Mouse (Mus musculus) left cerebral cortex, postnatal 4 days (tissue): Measurements from ENCODE around the gene Lexm. TPM values are rescaled to one million over a fixed set of nuclear protein-coding genes. Genes with fewer than 3 reads are reported as not detected.

ENCODE experiments used
- DNase-seq: peaks from one replicate; pipeline ENCODE4 v3.0.0-alpha.2; 2022
- intact Hi-C: fragments of 180-260 bp; cut with DNase I; formaldehyde crosslinking; loops from one replicate; pipeline ENCODE4 v1.15.1; 2025
- total RNA-seq, 2 experiments: library from RNA; stranded (reverse); gene quantifications; 2 replicates each; pipeline ENCODE4 v1.2.3; 2021

The Lexm gene
- total RNA-seq, 2 experiments from 2014 or later = 0.22 TPM; not detected in 1

DNA sequence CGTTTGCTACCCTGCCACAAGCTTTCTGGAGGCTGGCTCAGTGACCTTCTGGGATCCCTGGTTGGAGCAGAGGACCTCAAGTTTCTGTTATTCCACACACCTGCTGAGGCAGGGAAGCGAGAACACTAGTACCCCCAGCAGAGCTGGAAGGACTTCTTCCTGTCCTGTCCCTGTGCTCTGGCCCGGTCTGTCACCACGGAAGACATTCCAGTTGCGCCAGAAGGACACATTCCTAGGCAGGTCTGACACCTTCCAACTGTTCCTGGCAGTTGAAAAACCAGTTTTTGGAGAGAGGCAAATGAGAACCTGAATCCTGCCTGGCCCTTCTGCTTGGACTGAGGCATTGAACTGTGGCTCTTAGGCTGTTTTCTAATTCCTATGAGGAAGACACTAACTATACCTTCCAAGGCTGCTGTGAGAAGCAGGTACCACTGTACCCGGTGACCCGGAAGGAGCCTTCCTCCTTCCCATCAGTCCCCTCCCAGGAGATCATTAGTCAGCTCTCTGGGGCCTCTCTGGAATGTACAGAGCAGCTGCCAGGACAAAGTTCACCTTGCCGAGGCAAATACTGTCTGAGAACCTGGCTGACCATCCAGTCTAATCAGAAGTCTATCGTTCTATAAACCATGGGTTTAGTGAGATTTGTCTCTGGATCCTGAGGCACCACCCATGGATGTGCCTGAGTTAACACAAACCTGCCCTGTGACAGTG is 11.8 kb upstream of the Lexm start:
- intact Hi-C loops = no loop called here
- DNase-seq = no peak

- intact Hi-C loops = no loop called here
- DNase-seq = peak; percentile 48
Observed at GRCm38 (mm10) chr4:106627809-106628208, 10.8 kb upstream of the Lexm start.

- intact Hi-C loops = no loop called here
- no peak for DNase-seq
Observed at GRCm38 (mm10) chr4:106624271-106624670, 7.2 kb upstream of the Lexm start.

- intact Hi-C loops = no loop called here
- peak; percentile 62 for DNase-seq
Observed at GRCm38 (mm10) chr4:106622712-106623111, 5.7 kb upstream of the Lexm start.

- intact Hi-C loops = no loop called here
Observed at GRCm38 (mm10) chr4:106622030-106622493, 5.0 kb upstream of the Lexm start, which contains the start of gene Ttc22. Gene Ttc22, plus strand, starts transcription at chr4:106622432.

DNA sequence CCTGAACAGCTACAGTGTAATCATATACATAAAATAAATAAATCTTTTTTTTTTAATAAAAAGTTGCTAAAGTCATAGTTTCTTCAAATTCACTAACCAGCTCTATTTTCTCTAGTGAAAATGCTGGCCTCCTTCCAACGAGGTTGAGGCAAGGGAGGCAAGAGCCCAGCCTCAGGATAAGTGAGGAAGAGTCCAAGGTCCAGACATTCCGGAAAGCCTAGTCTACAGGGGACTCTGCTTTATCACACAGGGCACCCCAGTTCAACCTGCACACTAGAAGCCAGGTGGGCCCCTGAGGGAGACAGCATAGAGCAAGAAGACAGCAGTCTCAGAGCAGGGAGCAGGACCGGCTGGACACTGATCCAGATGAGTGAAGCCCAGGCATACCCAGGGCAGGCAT is 4.4 kb upstream of the Lexm start:
- intact Hi-C loops = no loop called here
- no peak for DNase-seq

More at GRCm38 (mm10) chr4:106622030-106622493, 5.0 kb upstream of the Lexm start, which contains the start of gene Ttc22:
- DNase-seq = peak; percentile 64

DNA sequence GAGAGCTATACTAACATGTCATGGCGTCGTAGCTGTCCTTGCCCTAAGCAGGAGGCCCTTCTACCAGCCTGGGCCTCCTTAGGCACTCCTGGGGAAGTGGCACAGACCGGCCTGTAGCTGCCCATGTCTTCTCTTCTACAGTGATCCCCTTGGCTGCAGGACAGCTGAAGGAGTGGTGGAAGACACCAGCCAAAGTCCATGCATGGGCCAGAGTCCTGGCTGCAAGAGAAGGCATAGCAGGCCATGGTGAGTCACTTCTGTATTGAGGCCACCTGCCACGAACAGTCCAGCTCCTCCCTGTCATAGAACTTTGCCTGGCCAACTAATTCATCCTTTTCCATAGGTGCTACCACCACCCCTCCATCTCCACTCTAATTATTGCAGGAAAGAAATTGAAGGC is 1.9 kb upstream of the Lexm start:
- intact Hi-C loops = loop anchor here (5.0 to 10.0 kb wide), 2 partner anchors 88 to 216 kb away; no protein-coding TSS in a partner anchor
- DNase-seq = no peak

GRCm38 (mm10) chr4:106615637-106616036 is 1.4 kb downstream of the Lexm start:
- no peak for DNase-seq
- intact Hi-C loops = loop anchor here (5.0 to 10.0 kb wide), 2 partner anchors 92 to 219 kb away; no protein-coding TSS in a partner anchor

DNA sequence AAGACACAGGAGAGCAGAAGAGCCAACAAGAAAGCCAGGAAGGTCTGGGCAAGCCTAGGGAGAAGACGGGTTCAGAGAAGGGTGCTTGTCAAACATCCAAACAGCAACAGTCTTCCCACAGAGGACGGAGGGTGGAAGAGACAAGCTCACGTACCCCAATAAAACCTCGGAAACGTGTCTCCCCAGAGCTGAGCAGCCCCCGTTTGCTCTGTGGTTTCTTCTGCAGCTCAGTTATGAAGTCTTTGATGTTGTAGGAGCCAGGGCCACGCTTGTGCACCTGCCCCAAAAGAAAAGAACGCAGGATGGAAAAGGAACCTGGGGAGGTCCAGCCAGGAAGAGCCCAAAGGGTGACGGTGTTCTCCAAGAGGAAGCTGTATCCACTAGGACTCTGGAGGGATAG is 2.2 kb downstream of the Lexm start:
- intact Hi-C loops = loop anchor here (5.0 to 10.0 kb wide), 3 partner anchors 92 to 547 kb away; no protein-coding TSS in a partner anchor
- DNase-seq = no peak

DNA sequence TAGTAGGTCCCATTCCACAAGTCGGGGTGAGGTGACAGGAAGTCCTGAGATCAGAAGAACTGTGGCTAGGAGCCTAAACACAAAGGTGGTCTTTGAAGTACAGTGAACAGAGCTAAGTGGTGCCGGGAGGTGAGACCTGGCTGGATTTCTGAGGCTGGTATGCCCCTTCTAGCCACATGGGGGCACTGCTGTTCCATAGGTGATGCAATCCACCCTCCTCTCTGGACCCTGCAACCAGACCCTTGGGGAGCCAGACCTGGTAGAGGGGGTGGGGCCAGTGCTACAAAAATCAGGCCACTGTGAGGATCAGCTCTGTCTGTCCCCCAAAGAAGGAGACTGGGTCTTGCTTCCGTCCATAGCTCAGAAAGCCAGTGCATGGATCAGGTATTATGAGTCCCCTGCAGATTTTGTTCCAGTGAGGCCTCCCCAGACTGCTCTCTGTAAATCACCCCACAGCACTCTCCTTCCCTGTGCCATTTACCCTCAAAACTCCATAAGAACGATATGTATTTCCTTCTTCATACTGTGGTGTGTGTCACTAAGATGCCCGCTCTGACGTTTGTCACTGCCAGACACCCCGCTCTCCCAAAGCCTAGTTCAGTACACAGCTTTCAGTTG is 2.8 kb downstream of the Lexm start:
- peak; percentile 82 for DNase-seq
- intact Hi-C loops = loop anchor here (5.0 to 10.0 kb wide), 2 partner anchors 221 to 548 kb away; no protein-coding TSS in a partner anchor

DNA sequence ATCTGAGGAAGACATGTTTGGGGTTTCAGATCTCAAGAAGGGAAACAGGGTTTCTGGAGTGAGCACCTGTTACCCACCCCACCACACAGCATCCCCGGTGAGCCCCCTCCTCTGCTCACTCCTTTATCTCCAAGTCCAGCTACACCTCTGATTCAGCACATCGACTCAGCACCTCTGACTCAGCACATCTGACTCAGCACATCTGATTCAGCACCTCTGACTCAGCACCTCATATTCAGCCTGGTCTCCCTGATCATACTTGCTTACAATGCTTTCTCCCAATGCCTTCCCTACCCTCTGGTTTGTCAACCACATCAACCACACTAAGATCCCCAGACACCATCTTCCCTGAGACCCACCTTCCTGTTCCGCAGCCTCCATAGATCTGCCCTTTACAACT is 3.5 kb downstream of the Lexm start:
- no peak for DNase-seq
- intact Hi-C loops = loop anchor here (5.0 to 10.0 kb wide), 2 partner anchors 221 to 549 kb away; no protein-coding TSS in a partner anchor

GRCm38 (mm10) chr4:106613105-106613504 is 3.9 kb downstream of the Lexm start:
- DNase-seq = no peak
- intact Hi-C loops = loop anchor here (5.0 to 10.0 kb wide), 2 partner anchors 222 to 549 kb away; no protein-coding TSS in a partner anchor

- intact Hi-C loops = no loop called here
- no peak for DNase-seq
Observed at GRCm38 (mm10) chr4:106607905-106608304, 9.1 kb downstream of the Lexm start.

DNA sequence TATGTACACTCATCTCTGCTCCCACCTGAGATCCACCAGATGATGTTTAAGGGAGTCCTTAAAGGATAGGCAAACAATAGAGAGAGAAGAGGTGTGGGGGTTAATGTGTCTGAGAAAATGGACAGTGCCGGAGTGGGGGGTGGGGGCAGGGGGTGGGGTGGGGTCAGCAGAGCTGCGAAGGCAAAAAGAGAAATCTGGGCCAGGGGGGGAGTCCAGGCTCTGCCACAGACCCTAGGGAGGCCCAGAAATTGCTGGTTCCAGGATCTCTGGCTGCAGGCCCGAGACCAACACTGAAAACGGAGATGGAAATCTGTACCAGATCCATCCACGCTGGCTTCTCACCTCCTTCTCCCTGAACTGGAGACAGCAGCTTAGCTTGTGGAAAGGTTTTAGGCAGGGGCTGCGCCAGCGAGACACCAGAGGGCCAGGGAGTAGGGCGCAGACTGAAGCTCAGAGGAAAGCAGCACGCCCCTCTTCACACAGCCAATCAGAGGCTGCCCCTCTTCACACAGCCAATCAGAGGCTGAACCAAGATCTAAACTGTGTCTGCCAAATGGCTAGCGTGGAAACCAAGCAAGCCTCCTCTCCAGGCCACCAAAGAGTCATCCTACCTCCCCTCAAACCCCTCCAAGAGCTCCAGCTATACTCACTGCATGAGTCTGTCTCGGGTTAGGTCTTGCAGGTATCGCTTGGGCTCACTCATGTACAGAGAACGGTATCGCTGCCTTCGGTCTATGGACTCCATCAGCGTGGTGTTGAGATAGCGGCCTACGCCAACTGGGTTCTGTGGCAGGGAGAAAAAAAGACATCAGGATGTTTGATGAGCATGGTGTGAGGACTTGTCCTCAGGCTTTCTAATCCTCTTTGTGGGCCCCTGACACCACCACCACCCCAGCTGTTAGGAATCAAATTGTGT is 10.1 kb downstream of the Lexm start:
- intact Hi-C loops = no loop called here
- no peak for DNase-seq

GRCm38 (mm10) chr4:106600770-106601169 is 16.3 kb downstream of the Lexm start:
- intact Hi-C loops = no loop called here

DNA sequence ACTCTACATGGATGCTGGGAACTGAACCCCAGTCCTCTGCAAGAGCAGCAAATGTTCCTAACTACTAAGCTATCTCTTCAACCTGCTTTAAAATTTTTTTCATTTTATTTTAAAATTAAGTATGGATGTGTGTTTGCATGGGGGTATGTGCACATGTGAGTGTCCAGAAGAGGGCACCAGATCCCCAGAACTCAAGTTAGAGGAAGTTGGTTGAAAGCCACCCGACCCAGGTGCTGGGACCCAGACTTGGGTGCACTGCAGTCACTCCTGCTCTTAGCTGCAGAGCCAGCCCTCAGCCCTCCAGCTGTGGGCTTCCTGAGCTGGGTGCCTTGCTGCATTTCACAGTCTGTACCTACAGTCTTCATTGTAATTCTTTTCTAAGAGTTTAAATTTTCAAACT is 17.6 kb downstream of the Lexm start:
- intact Hi-C loops = no loop called here

More at GRCm38 (mm10) chr4:106600770-106601169, 16.3 kb downstream of the Lexm start:
- DNase-seq = no peak

GRCm38 (mm10) chr4:106597741-106598140 is 19.3 kb downstream of the Lexm start:
- no peak for DNase-seq
- intact Hi-C loops = no loop called here

More for the DNA sequence above, 17.6 kb downstream of the Lexm start:
- no peak for DNase-seq

- intact Hi-C loops = no loop called here
- no peak for DNase-seq
Observed at GRCm38 (mm10) chr4:106597055-106597454, 20.0 kb downstream of the Lexm start.

- no peak for DNase-seq
- intact Hi-C loops = no loop called here
Observed at GRCm38 (mm10) chr4:106596200-106596599, 20.8 kb downstream of the Lexm start.

DNA sequence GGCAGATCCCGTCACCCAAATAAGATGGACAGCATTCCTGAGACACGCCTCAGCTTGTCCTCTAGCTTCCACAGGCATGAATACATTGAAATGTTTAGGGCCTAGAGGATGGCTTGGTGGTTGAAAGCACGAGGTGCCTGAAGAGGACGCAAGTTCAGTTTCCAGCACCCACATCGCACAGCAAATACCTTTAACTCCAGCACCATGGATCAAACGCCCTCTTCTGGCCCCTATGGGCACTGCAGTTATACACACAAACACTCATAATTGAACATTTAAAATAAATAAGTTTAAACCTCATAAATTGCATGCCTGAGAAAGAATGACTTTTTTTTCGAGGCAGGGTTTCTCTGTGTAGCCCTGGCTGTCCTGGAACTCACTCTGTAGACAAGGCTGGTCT is 23.4 kb downstream of the Lexm start:
- intact Hi-C loops = no loop called here
- DNase-seq = no peak

DNA sequence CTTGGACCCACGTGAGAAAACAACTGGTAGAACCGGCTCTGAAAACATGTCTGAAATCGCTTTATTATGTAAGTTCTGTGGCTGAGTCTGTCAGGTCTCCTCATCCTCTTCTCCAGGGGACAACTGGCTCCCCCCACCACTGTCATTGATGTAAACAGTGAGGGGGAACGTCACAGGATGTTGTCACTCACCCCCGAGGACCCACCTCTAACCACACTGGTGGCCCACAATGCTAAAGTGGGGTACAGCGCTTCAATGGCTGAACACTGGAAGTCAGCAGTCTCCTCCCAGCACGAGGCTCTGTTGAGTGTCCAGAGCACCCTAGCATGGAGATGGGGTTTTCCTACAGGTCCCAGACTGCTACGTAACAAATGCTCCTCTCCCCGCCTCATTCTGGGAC is 26.2 kb downstream of the Lexm start:
- DNase-seq = no peak
- intact Hi-C loops = no loop called here
